Mouse (Mus musculus): Measurements from ENCODE around the gene Ndel1.
"Not testable (repeated sequence)": the region's sequence is repeated elsewhere in the genome, so short reads cannot be mapped to it uniquely, and the experiment has no call there.

The Ndel1 gene

GRCm38 (mm10) chr11:68852932-68853409, 18.7 kb downstream of the Ndel1 start:
- in situ Hi-C loops (cut with MboI, MseI): loop anchor here in 1 of 2 experiments (10.0 kb wide), 1 partner anchor 272 kb away; the partner anchor contains the start of genes 9130213A22Rik, Aloxe3 and Hes7

GRCm38 (mm10) chr11:68852486-68852901, 19.2 kb downstream of the Ndel1 start:
- in situ Hi-C loops (cut with MboI, MseI): loop anchor here in 1 of 2 experiments (10.0 kb wide), 1 partner anchor 272 kb away; the partner anchor contains the start of genes 9130213A22Rik, Aloxe3 and Hes7

GRCm38 (mm10) chr11:68851644-68852485, 19.8 kb downstream of the Ndel1 start:
- in situ Hi-C loops (cut with MboI, MseI): loop anchor here in 1 of 2 experiments (10.0 kb wide), 1 partner anchor 273 kb away; the partner anchor contains the start of genes 9130213A22Rik, Aloxe3 and Hes7

- in situ Hi-C loops (cut with MboI, MseI): loop anchor here in 1 of 2 experiments (10.0 kb wide), 1 partner anchor 274 kb away; the partner anchor contains the start of genes 9130213A22Rik, Aloxe3 and Hes7
Measured at GRCm38 (mm10) chr11:68850862-68851261, 20.8 kb downstream of the Ndel1 start.

GRCm38 (mm10) chr11:68839606-68840005, 32.1 kb downstream of the Ndel1 start:
- in situ Hi-C loops (cut with MboI, MseI): no loop called here

GRCm38 (mm10) chr11:68835034-68835433, 36.6 kb downstream of the Ndel1 start:
- in situ Hi-C loops (cut with MboI, MseI): no loop called here

GRCm38 (mm10) chr11:68833593-68833992, 38.1 kb downstream of the Ndel1 start:
- in situ Hi-C loops (cut with MboI, MseI): no loop called here

- in situ Hi-C loops (cut with MboI, MseI): no loop called here
Measured at GRCm38 (mm10) chr11:68832793-68833192, 38.9 kb downstream of the Ndel1 start.

GRCm38 (mm10) chr11:68831580-68831979, 40.1 kb downstream of the Ndel1 start:
- in situ Hi-C loops (cut with MboI, MseI): not testable (repeated sequence)

GRCm38 (mm10) chr11:68826735-68827134, 44.9 kb downstream of the Ndel1 start:
- in situ Hi-C loops (cut with MboI, MseI): no loop called here

- in situ Hi-C loops (cut with MboI, MseI): no loop called here
Measured at GRCm38 (mm10) chr11:68822326-68822725, 49.3 kb downstream of the Ndel1 start.

GRCm38 (mm10) chr11:68819226-68819805, 52.3 kb downstream of the Ndel1 start:
- in situ Hi-C loops (cut with MboI, MseI): no loop called here

GRCm38 (mm10) chr11:68818416-68818815, 53.2 kb downstream of the Ndel1 start:
- in situ Hi-C loops (cut with MboI, MseI): no loop called here

GRCm38 (mm10) chr11:68811881-68812577, 59.6 kb downstream of the Ndel1 start:
- in situ Hi-C loops (cut with MboI, MseI): no loop called here

GRCm38 (mm10) chr11:68807787-68808186, 63.9 kb downstream of the Ndel1 start:
- in situ Hi-C loops (cut with MboI, MseI): no loop called here

GRCm38 (mm10) chr11:68805148-68805547, 66.5 kb downstream of the Ndel1 start:
- in situ Hi-C loops (cut with MboI, MseI): no loop called here

- in situ Hi-C loops (cut with MboI, MseI): no loop called here
Measured at GRCm38 (mm10) chr11:68798258-68798657, 73.4 kb downstream of the Ndel1 start.

GRCm38 (mm10) chr11:68791794-68792193, 79.9 kb downstream of the Ndel1 start:
- in situ Hi-C loops (cut with MboI, MseI): no loop called here

GRCm38 (mm10) chr11:68790720-68791119, 80.9 kb downstream of the Ndel1 start:
- in situ Hi-C loops (cut with MboI, MseI): no loop called here

GRCm38 (mm10) chr11:68787222-68787621, 84.4 kb downstream of the Ndel1 start:
- in situ Hi-C loops (cut with MboI, MseI): no loop called here

- in situ Hi-C loops (cut with MboI, MseI): no loop called here
Measured at GRCm38 (mm10) chr11:68785813-68786212, 85.8 kb downstream of the Ndel1 start.

GRCm38 (mm10) chr11:68782336-68782735, 89.3 kb downstream of the Ndel1 start:
- in situ Hi-C loops (cut with MboI, MseI): no loop called here
